Mouse (Mus musculus) heart, embryonic 11.5 days (tissue): ENCODE measurements around the gene Plekhg1. TPM values are rescaled to one million over a fixed set of nuclear protein-coding genes. Genes with fewer than 3 reads are reported as not detected.

Experiments used
- ATAC-seq: fragments of 200-750 bp; cut with Nextera tagmentation; replicated peaks from 2 replicates; pipeline ENCODE4 v1.8.0; 2017; ENCODE audit warnings: moderate library complexity; ENCODE audit not compliant: insufficient number of reproducible peaks, low FRiP score, low TSS enrichment
- H3K27ac ChIP-seq: fragments of 300-500 bp; sonication (generic); 2 replicates; pipeline ENCODE4 v1.5.1; 2014; ENCODE audit warnings: mild to moderate bottlenecking, low read depth, low read length
- H3K27me3 ChIP-seq: fragments of 300-500 bp; sonication (generic); 2 replicates; pipeline ENCODE4 v1.6.1; 2014; ENCODE audit warnings: mild to moderate bottlenecking, low read length, mixed read lengths; ENCODE audit not compliant: control insufficient read depth, insufficient read depth
- H3K36me3 ChIP-seq: fragments of 300-500 bp; sonication (generic); 2 replicates; pipeline ENCODE4 v1.6.1; 2014; ENCODE audit warnings: mild to moderate bottlenecking, low read length, moderate library complexity, mixed read lengths; ENCODE audit not compliant: control insufficient read depth, insufficient read depth
- H3K4me1 ChIP-seq: fragments of 300-500 bp; sonication (generic); 2 replicates; pipeline ENCODE4 v1.6.1; 2014; ENCODE audit warnings: low read length; ENCODE audit not compliant: control insufficient read depth, insufficient read depth
- H3K4me2 ChIP-seq: fragments of 300-500 bp; sonication (generic); 2 replicates; pipeline ENCODE4 v1.6.1; 2014; ENCODE audit warnings: mild to moderate bottlenecking, moderate library complexity
- H3K4me3 ChIP-seq: fragments of 300-500 bp; sonication (generic); 2 replicates; pipeline ENCODE4 v1.5.1; 2014; ENCODE audit warnings: low read depth, low read length
- H3K9ac ChIP-seq: fragments of 300-500 bp; sonication (generic); 2 replicates; pipeline ENCODE4 v1.6.1; 2014; ENCODE audit warnings: mild to moderate bottlenecking, low read depth, low read length, moderate library complexity
- H3K9me3 ChIP-seq: fragments of 300-500 bp; sonication (generic); replicated peaks from 2 replicates; pipeline ENCODE4 v1.6.1; 2016; ENCODE audit warnings: low read length; ENCODE audit not compliant: control insufficient read depth
- WGBS: fragments of 180-500 bp; shearing (Covaris S2); extraction: QIAGEN DNeasy Blood & Tissue Kit; methylation state at CpG from one replicate; pipeline ENCODE4 v1.1.7; 2014; ENCODE audit not compliant: insufficient replicate concordance; 5-methylcytosine and 5-hydroxymethylcytosine counted together
- polyA plus RNA-seq: library from polyadenylated mRNA; unstranded; fragments of >200 nt; fragmentation: Nextera tagmentation; extraction: Ambion mirVana; gene quantifications from 2 replicates; pipeline ENCODE4 v1.2.1, GENCODE M21; 2014

The Plekhg1 gene
- polyA plus RNA-seq, 1 experiment from 2014 or later, result 6.2 TPM

GRCm38 (mm10) chr10:3702585-3702984 is 37.6 kb upstream of the Plekhg1 start:
- Histone ChIP-seq H3K27me3 (no peaks in the 10 kb centered on the region), H3K27ac (no peak overlapping the region), H3K36me3 (no peaks in the 10 kb centered on the region), H3K4me1 (no peaks in the 10 kb centered on the region), H3K4me3 (no peak overlapping the region), H3K9me3 (no peaks in the 10 kb centered on the region), H3K4me2 (no peak overlapping the region), H3K9ac (no peak overlapping the region)
- 80% methylated on average over 2 of the region's 2 CpGs for WGBS
- ATAC-seq, result no peak

- WGBS, result 55% methylated on average over 4 of the region's 4 CpGs
- Histone ChIP-seq H3K4me3 (no peak overlapping the region), H3K9ac (no peak overlapping the region), H3K36me3 (no peaks in the 10 kb centered on the region), H3K4me2 (no peak overlapping the region), H3K9me3 (no peaks in the 10 kb centered on the region), H3K27me3 (no peaks in the 10 kb centered on the region), H3K4me1 (no peaks in the 10 kb centered on the region), H3K27ac (no peak overlapping the region)
- no peak for ATAC-seq
These were observed 33.9 kb upstream of the Plekhg1 start for GRCm38 (mm10) chr10:3706231-3706630.

- 44% methylated on average over 3 of the region's 3 CpGs for WGBS
- no peaks in the 10 kb centered on the region for H3K36me3 ChIP-seq
- H3K4me2 ChIP-seq, result no peak overlapping the region
- no peak for ATAC-seq
- H3K9me3 ChIP-seq, result no peaks in the 10 kb centered on the region
- H3K9ac ChIP-seq, result no peak overlapping the region
- H3K4me3 ChIP-seq, result no peak overlapping the region
- no peaks in the 10 kb centered on the region for H3K27me3 ChIP-seq
- H3K27ac ChIP-seq, result no peak overlapping the region
- H3K4me1 ChIP-seq, result no peaks in the 10 kb centered on the region
These were observed 30.1 kb upstream of the Plekhg1 start for GRCm38 (mm10) chr10:3710081-3710480.

- Histone ChIP-seq H3K9ac (no peak overlapping the region), H3K27me3 (no peaks in the 10 kb centered on the region), H3K4me3 (no peak overlapping the region), H3K4me1 (no peaks in the 10 kb centered on the region), H3K27ac (no peak overlapping the region), H3K4me2 (no peak overlapping the region), H3K9me3 (no peaks in the 10 kb centered on the region), H3K36me3 (no peaks in the 10 kb centered on the region)
- no peak for ATAC-seq
- 72% methylated on average over 3 of the region's 3 CpGs for WGBS
These were observed 24.7 kb upstream of the Plekhg1 start for GRCm38 (mm10) chr10:3715302-3715943.

GRCm38 (mm10) chr10:3718021-3718865 is 21.9 kb upstream of the Plekhg1 start:
- peak overlapping the region; percentile 37 for H3K4me2 ChIP-seq
- no peak overlapping the region; the same call in 1 of the 2 replicates for H3K27ac ChIP-seq
- H3K4me1 ChIP-seq, result 0 out of 2 replicates have a peak, but pooled peaks cover 3% of the 10 kb centered on the region
- 50% methylated on average over 16 of the region's 16 CpGs for WGBS
- H3K4me3 ChIP-seq, result no peak overlapping the region
- H3K36me3 ChIP-seq, result no peaks in the 10 kb centered on the region
- no peak for ATAC-seq
- no peak overlapping the region for H3K9ac ChIP-seq
- no peaks in the 10 kb centered on the region for H3K27me3 ChIP-seq
- no peaks in the 10 kb centered on the region for H3K9me3 ChIP-seq

GRCm38 (mm10) chr10:3720296-3720695 is 19.9 kb upstream of the Plekhg1 start:
- Histone ChIP-seq H3K4me1 (0 out of 2 replicates have a peak, but pooled peaks cover 3% of the 10 kb centered on the region), H3K4me2 (no peak overlapping the region), H3K4me3 (no peak overlapping the region), H3K9me3 (no peaks in the 10 kb centered on the region; the same call in 1 of the 2 replicates), H3K9ac (no peak overlapping the region), H3K27ac (no peak overlapping the region), H3K36me3 (no peaks in the 10 kb centered on the region), H3K27me3 (no peaks in the 10 kb centered on the region)
- 65% methylated on average over 2 of the region's 2 CpGs for WGBS
- no peak for ATAC-seq

- Histone ChIP-seq H3K4me1 (0 out of 2 replicates have a peak, but pooled peaks cover 3% of the 10 kb centered on the region), H3K4me3 (no peak overlapping the region), H3K36me3 (no peaks in the 10 kb centered on the region), H3K9ac (no peak overlapping the region), H3K4me2 (no peak overlapping the region), H3K27ac (no peak overlapping the region), H3K27me3 (no peaks in the 10 kb centered on the region), H3K9me3 (no peaks in the 10 kb centered on the region; the same call in 1 of the 2 replicates)
- WGBS, result 51% methylated on average over 2 of the region's 2 CpGs
- ATAC-seq, result no peak
These were observed 17.8 kb upstream of the Plekhg1 start for GRCm38 (mm10) chr10:3722339-3722738.

- no peaks in the 10 kb centered on the region; the same call in 1 of the 2 replicates for H3K9me3 ChIP-seq
- H3K4me2 ChIP-seq, result no peak overlapping the region
- H3K4me3 ChIP-seq, result no peak overlapping the region
- ATAC-seq, result no peak
- H3K36me3 ChIP-seq, result no peaks in the 10 kb centered on the region
- no peaks in the 10 kb centered on the region for H3K27me3 ChIP-seq
- no peak overlapping the region for H3K9ac ChIP-seq
- 59% methylated on average over 1 of the region's 1 CpGs for WGBS
- H3K4me1 ChIP-seq, result 0 out of 2 replicates have a peak, but pooled peaks cover 3% of the 10 kb centered on the region
- no peak overlapping the region for H3K27ac ChIP-seq
These were observed 15.5 kb upstream of the Plekhg1 start for GRCm38 (mm10) chr10:3724665-3725064.
